Mouse (Mus musculus): ENCODE data around the gene Msl1.

GRCm38 (mm10) chr11:98749716-98750115, 45.6 kb upstream of the Msl1 start:
- TF ChIP-seq POLR2A (IDR thresholded peaks at IDR 0.05; ENCODE audit: low read depth, low read length) (no peak), MEF2A (IDR thresholded peaks at IDR 0.05; ENCODE audit: borderline replicate concordance, low read depth, low read length) (no peak), CTCF (conservative IDR thresholded peaks at IDR 0.05 in 1 of 2, IDR thresholded peaks at IDR 0.05 in 1 of 2; ENCODE audit: low read depth in 2 of 2, low read length in 2 of 2) (no peak), MAFK (IDR thresholded peaks at IDR 0.05; ENCODE audit: insufficient replicate concordance, low read length) (no peak), CHD2 (IDR thresholded peaks at IDR 0.05; ENCODE audit: low read length) (no peak), SMC3 (IDR thresholded peaks at IDR 0.05; ENCODE audit: low read depth, low read length) (no peak), NELFE (IDR thresholded peaks at IDR 0.05; ENCODE audit: low read depth, low read length) (no peak), MAX (IDR thresholded peaks at IDR 0.05; ENCODE audit: low read length) (no peak)

Measured in CH12.LX (cell line).